In genomic region chr8:73234209-73234608, GRCm38 (mm10) we compare ENCODE assay signal across 21 mouse cellular contexts.
"Had no signal": no experiment of that assay in that cellular context is flagged by ENCODE, and none has a peak within 500 bp of the region (broad histone marks: within the 10 kb centered on the region; RNA-seq: fewer than 3 reads in every experiment).

No protein-coding gene starts in this region.

- H3K4me1 ChIP-seq: hindbrain, embryonic 10.5 days; hindbrain, embryonic 12.5 days; intestine, embryonic 15.5 days; limb, embryonic 13.5 days; limb, embryonic 15.5 days had no signal

- DNase-seq: gastrocnemius, postnatal 14 days; gastrocnemius, postnatal 36 days; heart, adult 11 months; heart, adult 2 months; heart, postnatal 4 days; kidney, adult 18-20 months; kidney, adult 8-10 months; kidney, postnatal 10 days; kidney, postnatal 25 days; layer of hippocampus, postnatal 36 days; left cerebral cortex, postnatal 4 days had no signal

- H3K4me3 ChIP-seq: heart, adult 2 months; heart, embryonic 12.5 days; hindbrain, embryonic 10.5 days; hindbrain, embryonic 12.5 days; intestine, embryonic 15.5 days; limb, embryonic 13.5 days; limb, embryonic 15.5 days had no signal

- H3K27ac ChIP-seq: heart, adult 2 months; hindbrain, embryonic 10.5 days; hindbrain, embryonic 12.5 days; hindbrain, embryonic 14.5 days; intestine, embryonic 15.5 days; limb, embryonic 13.5 days; limb, embryonic 15.5 days; liver, embryonic 14.5 days had no signal

- ATAC-seq: inflammation-experienced regulatory T-cells, adult 6 months; intestine, postnatal 0 days had no signal
